Mouse (Mus musculus) midbrain, embryonic 10.5 days (tissue): ENCODE measurements around the gene Pgp. TPM values are rescaled to one million over a fixed set of nuclear protein-coding genes. Genes with fewer than 3 reads are reported as not detected.
A peak's percentile ranks its signal among the peaks of the same experiment; 100 is the strongest.

Experiments used
- DNase-seq: peaks from one replicate; pipeline ENCODE4 v3.0.0-alpha.2; 2017; ENCODE audit warnings: low spot score
- H3K27ac ChIP-seq: fragments of 300-500 bp; sonication (generic); replicated peaks from 2 replicates; pipeline ENCODE4 v1.5.1; 2016; ENCODE audit warnings: mild to moderate bottlenecking
- H3K27me3 ChIP-seq: fragments of 300-500 bp; sonication (generic); 2 replicates; pipeline ENCODE4 v1.6.1; 2016; ENCODE audit warnings: low read depth, mild to moderate bottlenecking; ENCODE audit not compliant: poor library complexity, severe bottlenecking
- H3K36me3 ChIP-seq: fragments of 300-500 bp; sonication (generic); 2 replicates; pipeline ENCODE4 v1.6.1; 2016; ENCODE audit warnings: mild to moderate bottlenecking, moderate library complexity
- H3K4me1 ChIP-seq: fragments of 300-500 bp; sonication (generic); 2 replicates; pipeline ENCODE4 v1.6.1; 2016
- H3K4me3 ChIP-seq: fragments of 300-500 bp; sonication (generic); 2 replicates; pipeline ENCODE4 v1.5.1; 2016; ENCODE audit warnings: mild to moderate bottlenecking, moderate library complexity
- H3K9me3 ChIP-seq: fragments of 300-500 bp; sonication (generic); replicated peaks from 2 replicates; pipeline ENCODE4 v1.6.1; 2016; ENCODE audit warnings: mild to moderate bottlenecking
- WGBS: fragments of 180-500 bp; shearing (Covaris S2); methylation state at CpG from one replicate; pipeline ENCODE4 v1.1.7; 2016; 5-methylcytosine and 5-hydroxymethylcytosine counted together
- polyA plus RNA-seq: library from polyadenylated mRNA; unstranded; fragments of >200 nt; fragmentation: Nextera tagmentation; extraction: Ambion mirVana; gene quantifications from 2 replicates; pipeline ENCODE4 v1.2.1, GENCODE M21; 2016

Pgp gene
- polyA plus RNA-seq, 1 experiment from 2014 or later: 83.5 TPM

DNA sequence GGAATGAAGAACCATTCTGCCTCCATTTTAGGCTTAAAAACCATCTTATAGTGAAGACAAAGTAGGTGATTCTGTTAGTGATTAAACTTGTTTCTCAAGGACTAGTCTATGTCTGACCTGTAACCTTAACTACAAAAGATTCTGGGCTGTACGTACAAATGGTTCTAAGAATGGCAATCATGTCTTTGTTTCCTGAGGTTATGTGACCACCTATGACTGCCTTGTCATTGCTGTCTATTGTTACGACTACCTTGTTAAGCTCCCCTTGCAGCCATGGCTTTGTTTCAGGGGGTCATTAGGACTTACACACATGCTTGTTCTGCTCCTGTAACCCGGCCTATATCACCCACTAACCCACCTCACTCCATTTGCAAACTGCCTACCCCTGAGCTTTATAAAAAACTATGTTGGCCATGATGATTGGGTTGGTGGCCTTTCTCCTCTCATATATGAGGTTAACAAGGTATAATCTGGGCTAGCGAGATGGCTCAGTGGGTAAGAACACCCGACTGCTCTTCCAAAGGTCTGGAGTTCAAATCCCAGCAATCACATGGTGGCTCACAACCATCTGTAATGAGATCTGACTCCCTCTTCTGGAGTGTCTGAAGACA, 1.5 kb upstream of the Pgp start:
- H3K9me3 ChIP-seq: no peaks in the 10 kb centered on the region
- no peaks in the 10 kb centered on the region for H3K27me3 ChIP-seq
- H3K4me1 ChIP-seq: peaks cover 26% of the 10 kb centered on the region
- 93% methylated on average over 5 of the region's 5 CpGs for WGBS
- DNase-seq: no peak
- peaks cover 15% of the 10 kb centered on the region for H3K36me3 ChIP-seq
- H3K27ac ChIP-seq: no peak overlapping the region
- no peak overlapping the region for H3K4me3 ChIP-seq

GRCm38 (mm10) chr17:24469336-24469909, 769 bp upstream of the Pgp start:
- H3K36me3 ChIP-seq: peaks cover 22% of the 10 kb centered on the region
- H3K4me3 ChIP-seq: peak overlapping the region; percentile 95
- no peaks in the 10 kb centered on the region for H3K27me3 ChIP-seq
- H3K4me1 ChIP-seq: peaks cover 26% of the 10 kb centered on the region
- H3K27ac ChIP-seq: peak overlapping the region; percentile 93
- no peak for DNase-seq
- WGBS: 19% methylated on average over 7 of the region's 7 CpGs
- no peaks in the 10 kb centered on the region for H3K9me3 ChIP-seq

GRCm38 (mm10) chr17:24470701-24471527, 722 bp downstream of the Pgp start:
- Histone ChIP-seq H3K36me3 (peaks cover 37% of the 10 kb centered on the region), H3K4me1 (peaks cover 26% of the 10 kb centered on the region), H3K9me3 (no peaks in the 10 kb centered on the region), H3K4me3 (peak overlapping the region; percentile 95), H3K27ac (peak overlapping the region; percentile 93), H3K27me3 (no peaks in the 10 kb centered on the region)
- 1% methylated on average over 68 of the region's 68 CpGs for WGBS
- DNase-seq: no peak

DNA sequence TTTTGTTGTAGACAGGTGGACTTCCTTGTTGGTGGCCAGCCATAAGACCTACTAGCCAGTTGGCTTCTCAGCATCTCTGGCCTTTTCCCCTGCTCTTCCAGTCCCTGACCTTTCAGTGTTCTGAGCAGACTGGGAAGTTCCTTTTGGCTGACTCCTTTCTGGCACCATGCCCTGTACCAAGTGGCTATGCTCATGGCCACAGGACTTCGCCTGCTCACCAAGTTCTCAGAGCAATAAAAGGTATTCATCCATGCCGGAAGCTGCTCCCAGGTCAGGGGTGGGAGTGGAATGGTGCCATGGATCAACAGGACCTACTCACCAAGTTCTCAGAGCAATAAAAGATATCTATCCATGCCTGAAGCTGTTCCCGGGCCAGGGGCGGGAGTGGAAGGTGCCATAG, 2.3 kb downstream of the Pgp start:
- no peaks in the 10 kb centered on the region for H3K27me3 ChIP-seq
- no peak overlapping the region for H3K27ac ChIP-seq
- peaks cover 28% of the 10 kb centered on the region for H3K4me1 ChIP-seq
- peaks cover 53% of the 10 kb centered on the region for H3K36me3 ChIP-seq
- H3K9me3 ChIP-seq: no peaks in the 10 kb centered on the region
- DNase-seq: no peak
- 91% methylated on average over 4 of the region's 4 CpGs for WGBS
- peak overlapping the region; percentile 95 for H3K4me3 ChIP-seq

DNA sequence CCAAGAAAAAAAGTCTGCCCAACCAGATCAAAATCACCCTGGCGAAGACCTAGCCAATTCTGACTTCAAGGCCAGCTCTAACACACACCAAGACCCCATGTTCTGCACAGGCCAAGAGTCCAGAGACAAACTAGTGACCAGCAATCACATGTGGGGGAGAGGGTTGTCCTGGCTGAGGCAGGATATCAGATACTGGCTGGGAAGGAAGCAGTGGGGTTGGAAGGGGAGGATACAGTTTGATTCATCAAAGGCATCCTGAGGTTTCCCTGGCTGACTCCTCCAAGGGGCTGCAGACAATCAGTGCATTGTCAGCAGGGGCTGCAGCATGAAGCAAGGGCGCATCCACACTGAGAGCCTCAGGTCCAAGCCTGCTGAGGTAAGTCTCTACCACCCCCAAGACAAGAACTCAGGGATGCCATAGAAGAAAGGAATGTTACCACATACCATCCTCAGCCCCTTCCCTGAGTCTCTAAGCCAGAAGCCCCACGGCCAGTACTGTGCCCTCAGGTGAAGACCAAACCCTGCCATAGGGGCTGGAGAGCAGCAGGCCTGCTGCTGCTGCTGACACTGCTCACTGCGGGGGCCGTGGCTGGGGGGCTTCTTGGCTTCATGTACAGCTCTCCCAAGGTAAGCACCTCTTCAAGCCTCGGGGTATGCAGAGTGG, 3.6 kb downstream of the Pgp start, which contains the start of gene Bricd5:
Gene Bricd5, plus strand, starts transcription at position 273 of the 664 bp plus-strand sequence.
- Histone ChIP-seq H3K27me3 (no peaks in the 10 kb centered on the region), H3K27ac (no peak within 1 kb of the TSS), H3K9me3 (no peaks in the 10 kb centered on the region), H3K4me1 (peaks cover 39% of the 10 kb centered on the region), H3K4me3 (peak within 1 kb of the TSS; percentile 95), H3K36me3 (peaks cover 59% of the 10 kb centered on the region)
- no peak for DNase-seq
- 81% methylated on average over 6 of the region's 6 CpGs for WGBS

- 88% methylated on average over 5 of the region's 5 CpGs for WGBS
- Histone ChIP-seq H3K4me3 (peak overlapping the region; percentile 23; the same call in 1 of the 2 replicates), H3K36me3 (peaks cover 59% of the 10 kb centered on the region), H3K27me3 (no peaks in the 10 kb centered on the region), H3K4me1 (peaks cover 40% of the 10 kb centered on the region), H3K9me3 (no peaks in the 10 kb centered on the region), H3K27ac (no peak overlapping the region)
- no peak for DNase-seq
Observed at GRCm38 (mm10) chr17:24474557-24474956, 4.4 kb downstream of the Pgp start.

DNA sequence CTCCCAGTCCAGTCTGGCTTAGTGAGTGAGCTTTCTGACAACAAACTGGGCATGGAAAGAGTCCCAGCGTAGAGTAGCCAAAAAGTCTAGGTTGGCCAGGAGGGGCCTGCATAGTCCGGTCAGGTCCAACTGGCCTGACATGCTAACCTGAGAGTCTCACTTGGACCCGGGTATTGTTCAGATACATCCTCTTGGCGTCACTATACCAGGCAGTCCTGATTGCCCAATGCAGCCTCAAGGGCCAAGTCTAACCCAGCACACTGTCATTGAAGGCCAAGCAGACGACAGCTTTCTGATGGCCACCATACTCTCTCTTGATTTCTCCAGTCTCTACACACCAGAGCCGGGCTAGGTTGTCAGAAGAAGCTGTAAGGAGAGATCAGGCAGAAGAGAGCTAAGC, 5.4 kb downstream of the Pgp start:
- peaks cover 59% of the 10 kb centered on the region for H3K36me3 ChIP-seq
- DNase-seq: no peak
- no peak overlapping the region for H3K4me3 ChIP-seq
- H3K4me1 ChIP-seq: peaks cover 49% of the 10 kb centered on the region
- no peak overlapping the region for H3K27ac ChIP-seq
- 94% methylated on average over 6 of the region's 6 CpGs for WGBS
- no peaks in the 10 kb centered on the region for H3K27me3 ChIP-seq
- H3K9me3 ChIP-seq: no peaks in the 10 kb centered on the region

DNA sequence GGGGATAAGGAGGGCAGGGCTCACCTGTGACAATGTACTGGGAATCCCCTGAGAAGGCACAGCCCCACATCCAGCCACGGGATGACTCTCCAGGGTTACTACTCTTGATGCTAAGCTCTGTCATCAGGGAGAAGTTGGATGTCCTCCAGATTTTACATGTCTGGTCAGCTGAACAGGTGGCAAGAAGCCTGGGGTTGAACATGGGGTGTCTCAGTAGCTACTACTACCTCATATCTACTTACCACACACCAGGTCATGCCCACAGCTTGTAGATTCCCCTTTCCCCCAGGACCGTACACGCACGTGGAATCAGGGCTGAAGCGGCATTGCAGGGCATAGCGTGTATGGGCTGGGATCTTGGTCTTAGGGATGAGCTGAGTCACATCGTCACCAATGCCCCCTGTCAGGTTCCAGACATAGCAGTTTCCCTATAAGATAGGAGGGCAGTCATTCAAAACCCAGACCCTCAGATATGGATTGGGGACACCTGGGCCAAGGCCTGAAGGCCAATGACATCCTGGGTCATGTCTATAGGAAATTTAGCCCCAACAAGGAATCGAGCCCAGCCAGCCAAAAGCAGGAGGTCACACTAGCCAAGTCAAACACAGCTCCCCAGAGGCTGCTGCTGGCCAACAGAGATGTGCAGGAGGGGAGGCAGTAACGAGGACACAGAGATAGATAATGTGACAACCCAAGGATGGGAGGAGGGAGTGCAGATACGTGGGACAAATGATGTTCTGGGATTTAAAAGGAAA, 6.0 kb downstream of the Pgp start:
- H3K36me3 ChIP-seq: peaks cover 59% of the 10 kb centered on the region
- WGBS: 95% methylated on average over 10 of the region's 10 CpGs

DNA sequence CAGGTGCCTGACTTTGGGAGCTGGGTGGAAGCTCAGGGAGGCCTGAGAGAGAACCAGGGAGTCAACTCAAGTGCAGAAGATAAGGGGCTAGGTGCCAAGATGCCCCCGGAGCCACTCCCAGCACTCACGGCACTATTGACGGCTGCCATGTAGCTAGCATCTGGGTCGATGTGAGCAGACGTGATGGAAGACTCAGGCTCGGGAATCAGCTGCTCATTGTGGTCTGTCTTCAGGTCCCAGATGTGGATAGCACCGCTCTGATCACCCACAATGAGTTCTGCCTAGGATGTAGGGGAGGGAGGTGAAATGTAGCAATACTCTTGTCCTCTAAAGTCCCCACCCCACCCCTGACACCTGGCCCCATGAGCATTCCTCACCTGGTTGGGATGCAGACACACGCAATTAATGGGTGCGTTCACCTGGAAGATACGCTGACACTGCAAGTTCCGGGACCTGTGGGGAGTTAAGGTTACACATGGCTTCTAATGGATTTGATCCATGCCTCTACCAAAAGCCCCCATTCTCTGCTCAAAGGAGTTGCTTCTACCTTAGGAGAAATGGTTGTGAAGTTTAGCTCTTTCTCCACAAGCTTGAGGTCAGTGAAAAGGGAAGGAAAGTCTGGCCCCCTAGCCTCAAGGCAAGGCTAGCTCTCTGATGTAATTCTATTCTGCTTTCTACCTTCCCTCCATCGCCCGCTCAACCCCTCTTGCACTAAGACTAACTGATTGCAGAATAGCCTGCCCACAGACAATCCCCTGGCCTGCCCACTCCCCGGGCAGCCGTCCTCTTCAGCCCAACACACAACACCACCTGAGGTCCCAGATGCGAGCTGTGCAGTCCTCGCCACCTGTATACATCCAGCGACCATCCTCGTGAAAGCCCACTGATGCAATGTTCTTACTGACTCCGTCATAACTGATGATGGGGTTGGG, 7.1 kb downstream of the Pgp start:
- 95% methylated on average over 20 of the region's 20 CpGs for WGBS
- no peaks in the 10 kb centered on the region for H3K9me3 ChIP-seq
- H3K27me3 ChIP-seq: no peaks in the 10 kb centered on the region
- H3K36me3 ChIP-seq: peaks cover 58% of the 10 kb centered on the region
- H3K27ac ChIP-seq: no peak overlapping the region
- DNase-seq: no peak
- peak overlapping the region; percentile 87 for H3K4me3 ChIP-seq
- peaks cover 32% of the 10 kb centered on the region for H3K4me1 ChIP-seq

More for the DNA sequence above, 6.0 kb downstream of the Pgp start:
- H3K4me3 ChIP-seq: no peak overlapping the region
- H3K27ac ChIP-seq: no peak overlapping the region
- H3K9me3 ChIP-seq: no peaks in the 10 kb centered on the region
- H3K4me1 ChIP-seq: peaks cover 43% of the 10 kb centered on the region
- H3K27me3 ChIP-seq: no peaks in the 10 kb centered on the region
- no peak for DNase-seq

GRCm38 (mm10) chr17:24477985-24478600, 7.9 kb downstream of the Pgp start:
- Histone ChIP-seq H3K27me3 (no peaks in the 10 kb centered on the region), H3K36me3 (peaks cover 50% of the 10 kb centered on the region), H3K4me3 (peak overlapping the region; percentile 87), H3K27ac (peak overlapping the region; percentile 98), H3K9me3 (no peaks in the 10 kb centered on the region), H3K4me1 (peaks cover 24% of the 10 kb centered on the region)
- DNase-seq: no peak
- 58% methylated on average over 11 of the region's 11 CpGs for WGBS
